Mouse (Mus musculus): ENCODE measurements at regions not wholly inside any gene's neighbourhood (a gene's known extent, or its start where the extent isn't known, plus 50 kb on each side); places are given as distances from the start of the nearest gene placed in this dataset.

- WGBS (ENCODE audit: insufficient replicate concordance), result 14% methylated on average over 6 of the region's 6 CpGs
- H3K4me3 ChIP-seq (ENCODE audit: low read depth, low read length), result no peak overlapping the region
- ATAC-seq (replicated peaks; ENCODE audit: insufficient number of reproducible peaks, low FRiP score, low TSS enrichment), result no peak
- no peak overlapping the region for H3K27ac ChIP-seq (ENCODE audit: low read depth, low read length)
- H3K4me1 ChIP-seq (ENCODE audit: control insufficient read depth, insufficient read depth, low read length), result no peaks in the 10 kb centered on the region
- no peak overlapping the region for H3K9ac ChIP-seq (ENCODE audit: low read depth, low read length)
- no peaks in the 10 kb centered on the region for H3K27me3 ChIP-seq (ENCODE audit: control insufficient read depth, insufficient read depth, low read length)
- no peaks in the 10 kb centered on the region for H3K36me3 ChIP-seq (ENCODE audit: control insufficient read depth, insufficient read depth, low read length)
- no peak overlapping the region for H3K4me2 ChIP-seq
- no peaks in the 10 kb centered on the region for H3K9me3 ChIP-seq (replicated peaks; ENCODE audit: control insufficient read depth, low read length)
Measured at GRCm38 (mm10) chr7:71188119-71188518, 163.2 kb downstream of the Gm10295 start.

- no peak for ATAC-seq (replicated peaks; ENCODE audit: insufficient number of reproducible peaks, low FRiP score, low TSS enrichment)
- WGBS (ENCODE audit: insufficient replicate concordance), result 60% methylated on average over 4 of the region's 4 CpGs
- Histone ChIP-seq H3K9ac (ENCODE audit: low read depth, low read length) (no peak overlapping the region), H3K4me3 (ENCODE audit: low read depth, low read length) (no peak overlapping the region), H3K27me3 (ENCODE audit: control insufficient read depth, insufficient read depth, low read length) (no peaks in the 10 kb centered on the region), H3K9me3 (replicated peaks; ENCODE audit: control insufficient read depth, low read length) (no peaks in the 10 kb centered on the region), H3K36me3 (ENCODE audit: control insufficient read depth, insufficient read depth, low read length) (no peaks in the 10 kb centered on the region), H3K4me2 (no peak overlapping the region), H3K27ac (ENCODE audit: low read depth, low read length) (no peak overlapping the region), H3K4me1 (ENCODE audit: control insufficient read depth, insufficient read depth, low read length) (no peaks in the 10 kb centered on the region)
Measured at GRCm38 (mm10) chr7:71174871-71175270, 176.4 kb downstream of the Gm10295 start.

GRCm38 (mm10) chr7:71139068-71139467 lies 212.2 kb downstream of the Gm10295 start:
- Histone ChIP-seq H3K36me3 (ENCODE audit: control insufficient read depth, insufficient read depth, low read length) (no peaks in the 10 kb centered on the region), H3K27ac (ENCODE audit: low read depth, low read length) (no peak overlapping the region), H3K27me3 (ENCODE audit: control insufficient read depth, insufficient read depth, low read length) (no peaks in the 10 kb centered on the region), H3K4me2 (no peak overlapping the region), H3K9ac (ENCODE audit: low read depth, low read length) (no peak overlapping the region), H3K9me3 (replicated peaks; ENCODE audit: control insufficient read depth, low read length) (no peaks in the 10 kb centered on the region), H3K4me1 (ENCODE audit: control insufficient read depth, insufficient read depth, low read length) (no peaks in the 10 kb centered on the region), H3K4me3 (ENCODE audit: low read depth, low read length) (no peak overlapping the region)
- WGBS (ENCODE audit: insufficient replicate concordance), result 52% methylated on average over 5 of the region's 5 CpGs
- ATAC-seq (replicated peaks; ENCODE audit: insufficient number of reproducible peaks, low FRiP score, low TSS enrichment), result no peak

GRCm38 (mm10) chr7:71129981-71130380 lies 221.3 kb downstream of the Gm10295 start:
- Histone ChIP-seq H3K4me3 (ENCODE audit: low read depth, low read length) (no peak overlapping the region), H3K9me3 (replicated peaks; ENCODE audit: control insufficient read depth, low read length) (no peaks in the 10 kb centered on the region), H3K27ac (ENCODE audit: low read depth, low read length) (no peak overlapping the region), H3K36me3 (ENCODE audit: control insufficient read depth, insufficient read depth, low read length) (no peaks in the 10 kb centered on the region), H3K27me3 (ENCODE audit: control insufficient read depth, insufficient read depth, low read length) (no peaks in the 10 kb centered on the region), H3K9ac (ENCODE audit: low read depth, low read length) (no peak overlapping the region), H3K4me1 (ENCODE audit: control insufficient read depth, insufficient read depth, low read length) (no peaks in the 10 kb centered on the region), H3K4me2 (no peak overlapping the region)
- 96% methylated on average over 1 of the region's 1 CpGs for WGBS (ENCODE audit: insufficient replicate concordance)
- no peak for ATAC-seq (replicated peaks; ENCODE audit: insufficient number of reproducible peaks, low FRiP score, low TSS enrichment)

GRCm38 (mm10) chr7:71128928-71129327 lies 222.4 kb downstream of the Gm10295 start:
- 63% methylated on average over 3 of the region's 3 CpGs for WGBS (ENCODE audit: insufficient replicate concordance)
- Histone ChIP-seq H3K9ac (ENCODE audit: low read depth, low read length) (no peak overlapping the region), H3K4me3 (ENCODE audit: low read depth, low read length) (no peak overlapping the region), H3K27me3 (ENCODE audit: control insufficient read depth, insufficient read depth, low read length) (no peaks in the 10 kb centered on the region), H3K4me1 (ENCODE audit: control insufficient read depth, insufficient read depth, low read length) (no peaks in the 10 kb centered on the region), H3K36me3 (ENCODE audit: control insufficient read depth, insufficient read depth, low read length) (no peaks in the 10 kb centered on the region), H3K27ac (ENCODE audit: low read depth, low read length) (no peak overlapping the region), H3K9me3 (replicated peaks; ENCODE audit: control insufficient read depth, low read length) (no peaks in the 10 kb centered on the region), H3K4me2 (no peak overlapping the region)
- ATAC-seq (replicated peaks; ENCODE audit: insufficient number of reproducible peaks, low FRiP score, low TSS enrichment), result no peak

- H3K27ac ChIP-seq (ENCODE audit: low read depth, low read length), result no peak overlapping the region
- no peaks in the 10 kb centered on the region for H3K9me3 ChIP-seq (replicated peaks; ENCODE audit: control insufficient read depth, low read length)
- 21% methylated on average over 5 of the region's 5 CpGs for WGBS (ENCODE audit: insufficient replicate concordance)
- H3K4me1 ChIP-seq (ENCODE audit: control insufficient read depth, insufficient read depth, low read length), result peaks cover 6% of the 10 kb centered on the region
- no peaks in the 10 kb centered on the region for H3K36me3 ChIP-seq (ENCODE audit: control insufficient read depth, insufficient read depth, low read length)
- 0 out of 2 replicates have a peak, but pooled peaks cover 2% of the 10 kb centered on the region for H3K27me3 ChIP-seq (ENCODE audit: control insufficient read depth, insufficient read depth, low read length)
- H3K9ac ChIP-seq (ENCODE audit: low read depth, low read length), result no peak overlapping the region
- no peak for ATAC-seq (replicated peaks; ENCODE audit: insufficient number of reproducible peaks, low FRiP score, low TSS enrichment)
- no peak overlapping the region for H3K4me3 ChIP-seq (ENCODE audit: low read depth, low read length)
- H3K4me2 ChIP-seq, result no peak overlapping the region
Measured at GRCm38 (mm10) chr7:71121453-71121852, 229.8 kb downstream of the Gm10295 start.

GRCm38 (mm10) chr7:71120975-71121374 lies 230.3 kb downstream of the Gm10295 start:
- WGBS (ENCODE audit: insufficient replicate concordance), result 74% methylated on average over 4 of the region's 4 CpGs
- Histone ChIP-seq H3K27ac (ENCODE audit: low read depth, low read length) (no peak overlapping the region), H3K4me3 (ENCODE audit: low read depth, low read length) (no peak overlapping the region), H3K4me1 (ENCODE audit: control insufficient read depth, insufficient read depth, low read length) (peaks cover 6% of the 10 kb centered on the region), H3K9me3 (replicated peaks; ENCODE audit: control insufficient read depth, low read length) (no peaks in the 10 kb centered on the region), H3K9ac (ENCODE audit: low read depth, low read length) (no peak overlapping the region), H3K27me3 (ENCODE audit: control insufficient read depth, insufficient read depth, low read length) (0 out of 2 replicates have a peak, but pooled peaks cover 2% of the 10 kb centered on the region), H3K4me2 (no peak overlapping the region), H3K36me3 (ENCODE audit: control insufficient read depth, insufficient read depth, low read length) (no peaks in the 10 kb centered on the region)
- ATAC-seq (replicated peaks; ENCODE audit: insufficient number of reproducible peaks, low FRiP score, low TSS enrichment), result no peak

- no peaks in the 10 kb centered on the region for H3K36me3 ChIP-seq (ENCODE audit: control insufficient read depth, insufficient read depth, low read length)
- H3K27me3 ChIP-seq (ENCODE audit: control insufficient read depth, insufficient read depth, low read length), result 0 out of 2 replicates have a peak, but pooled peaks cover 2% of the 10 kb centered on the region
- no peak overlapping the region for H3K9ac ChIP-seq (ENCODE audit: low read depth, low read length)
- peaks cover 6% of the 10 kb centered on the region for H3K4me1 ChIP-seq (ENCODE audit: control insufficient read depth, insufficient read depth, low read length)
- H3K4me3 ChIP-seq (ENCODE audit: low read depth, low read length), result no peak overlapping the region
- H3K27ac ChIP-seq (ENCODE audit: low read depth, low read length), result no peak overlapping the region
- H3K4me2 ChIP-seq, result no peak overlapping the region
- no peak for ATAC-seq (replicated peaks; ENCODE audit: insufficient number of reproducible peaks, low FRiP score, low TSS enrichment)
- no peaks in the 10 kb centered on the region for H3K9me3 ChIP-seq (replicated peaks; ENCODE audit: control insufficient read depth, low read length)
- 25% methylated on average over 6 of the region's 6 CpGs for WGBS (ENCODE audit: insufficient replicate concordance)
Measured at GRCm38 (mm10) chr7:71119987-71120386, 231.3 kb downstream of the Gm10295 start.

GRCm38 (mm10) chr7:71107101-71107500 lies 244.2 kb downstream of the Gm10295 start:
- no peak overlapping the region for H3K27ac ChIP-seq (ENCODE audit: low read depth, low read length)
- H3K9me3 ChIP-seq (replicated peaks; ENCODE audit: control insufficient read depth, low read length), result no peaks in the 10 kb centered on the region
- H3K9ac ChIP-seq (ENCODE audit: low read depth, low read length), result no peak overlapping the region
- H3K4me1 ChIP-seq (ENCODE audit: control insufficient read depth, insufficient read depth, low read length), result no peaks in the 10 kb centered on the region
- 81% methylated on average over 6 of the region's 6 CpGs for WGBS (ENCODE audit: insufficient replicate concordance)
- H3K27me3 ChIP-seq (ENCODE audit: control insufficient read depth, insufficient read depth, low read length), result no peaks in the 10 kb centered on the region
- no peak overlapping the region for H3K4me2 ChIP-seq
- no peak for ATAC-seq (replicated peaks; ENCODE audit: insufficient number of reproducible peaks, low FRiP score, low TSS enrichment)
- H3K4me3 ChIP-seq (ENCODE audit: low read depth, low read length), result no peak overlapping the region
- H3K36me3 ChIP-seq (ENCODE audit: control insufficient read depth, insufficient read depth, low read length), result no peaks in the 10 kb centered on the region

Data from heart, embryonic 11.5 days (tissue).